Mouse (Mus musculus) erythroblast, embryonic 14.5 days (primary cell): ENCODE data around the gene Dhx30.

Source experiments
- GATA1 ChIP-seq: IDR thresholded peaks from 2 replicates; pipeline ENCODE4 v1.6.1; 2012; ENCODE audit warnings: low read length, inconsistent platforms, mixed read lengths
- TAL1 ChIP-seq: IDR thresholded peaks from 3 replicates; pipeline ENCODE4 v1.6.1; 2012; ENCODE audit warnings: low read length, inconsistent platforms, mixed read lengths

DNA sequence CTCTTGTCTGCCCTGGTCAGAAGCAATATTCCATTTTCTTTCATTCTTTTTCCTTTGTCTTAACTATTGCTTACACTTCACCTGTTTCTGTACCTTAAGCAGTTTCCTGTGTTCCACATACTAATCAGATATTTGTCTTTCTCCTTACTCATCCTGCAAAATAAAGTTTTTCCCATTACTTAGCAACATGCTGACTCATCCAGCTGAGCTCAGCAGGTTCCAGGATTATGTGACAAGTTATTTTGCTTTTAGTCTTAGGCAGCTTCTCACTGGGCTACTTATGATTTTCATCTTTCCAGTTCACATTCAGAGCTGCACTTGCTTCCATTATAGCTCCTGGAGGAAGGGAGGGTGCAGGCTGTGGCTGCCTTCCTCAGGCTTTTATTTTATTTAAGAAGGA, 53.0 kb downstream of the Dhx30 start:
- TF ChIP-seq TAL1 (no peak), GATA1 (no peak)
